Mouse (Mus musculus): ENCODE measurements at regions not wholly inside any gene's neighbourhood (a gene's known extent, or its start where the extent isn't known, plus 50 kb on each side); places are given as distances from the start of the nearest gene placed in this dataset.
"Not testable (repeated sequence)": the region's sequence is repeated elsewhere in the genome, so short reads cannot be mapped to it uniquely, and the experiment has no call there.

- no peak for DNase-seq
Measured at GRCm38 (mm10) chr14:74217914-74218446, 422.7 kb upstream of the Htr2a start.

GRCm38 (mm10) chr14:74219761-74220160 lies 420.9 kb upstream of the Htr2a start:
- DNase-seq: no peak

- DNase-seq: no peak
Measured at GRCm38 (mm10) chr14:74222093-74222492, 418.5 kb upstream of the Htr2a start.

- no peak for DNase-seq
Measured at GRCm38 (mm10) chr14:74229560-74230187, 411.0 kb upstream of the Htr2a start.

GRCm38 (mm10) chr14:74240212-74240611 lies 400.4 kb upstream of the Htr2a start:
- DNase-seq: no peak

- DNase-seq: no peak
Measured at GRCm38 (mm10) chr14:74249263-74249878, 391.3 kb upstream of the Htr2a start.

GRCm38 (mm10) chr14:74250021-74250420 lies 390.6 kb upstream of the Htr2a start:
- no peak for DNase-seq

GRCm38 (mm10) chr14:74252189-74253145 lies 388.2 kb upstream of the Htr2a start:
- DNase-seq: peak; percentile 19 to 25

GRCm38 (mm10) chr14:74255000-74255399 lies 385.6 kb upstream of the Htr2a start:
- DNase-seq: no peak

- DNase-seq: no peak
Measured at GRCm38 (mm10) chr14:74259437-74259836, 381.2 kb upstream of the Htr2a start.

- no peak for DNase-seq
Measured at GRCm38 (mm10) chr14:74267086-74267485, 373.6 kb upstream of the Htr2a start.

- DNase-seq: no peak
Measured at GRCm38 (mm10) chr14:74294560-74294959, 346.1 kb upstream of the Htr2a start.

GRCm38 (mm10) chr14:74304483-74304882 lies 336.2 kb upstream of the Htr2a start:
- DNase-seq: no peak

- no peak for DNase-seq
Measured at GRCm38 (mm10) chr14:74306717-74307307, 333.8 kb upstream of the Htr2a start.

GRCm38 (mm10) chr14:74309451-74309850 lies 331.2 kb upstream of the Htr2a start:
- DNase-seq: not testable (repeated sequence)

GRCm38 (mm10) chr14:74327291-74327690 lies 313.3 kb upstream of the Htr2a start:
- no peak for DNase-seq

- no peak for DNase-seq
Measured at GRCm38 (mm10) chr14:74350751-74351150, 289.9 kb upstream of the Htr2a start.

- no peak for DNase-seq
Measured at GRCm38 (mm10) chr14:74352286-74352685, 288.4 kb upstream of the Htr2a start.

- DNase-seq: no peak
Measured at GRCm38 (mm10) chr14:74358730-74359444, 281.8 kb upstream of the Htr2a start.

- no peak for DNase-seq
Measured at GRCm38 (mm10) chr14:74359663-74360552, 280.7 kb upstream of the Htr2a start.

- no peak for DNase-seq
Measured at GRCm38 (mm10) chr14:74384481-74384880, 256.2 kb upstream of the Htr2a start.
